Mouse (Mus musculus): ENCODE measurements around the gene Slc5a11. TPM values are rescaled to one million over a fixed set of nuclear protein-coding genes. Genes with fewer than 3 reads are reported as not detected.

Gene Slc5a11
- polyA plus RNA-seq, 1 experiment from 2014 or later, result 3.1 TPM

DNA sequence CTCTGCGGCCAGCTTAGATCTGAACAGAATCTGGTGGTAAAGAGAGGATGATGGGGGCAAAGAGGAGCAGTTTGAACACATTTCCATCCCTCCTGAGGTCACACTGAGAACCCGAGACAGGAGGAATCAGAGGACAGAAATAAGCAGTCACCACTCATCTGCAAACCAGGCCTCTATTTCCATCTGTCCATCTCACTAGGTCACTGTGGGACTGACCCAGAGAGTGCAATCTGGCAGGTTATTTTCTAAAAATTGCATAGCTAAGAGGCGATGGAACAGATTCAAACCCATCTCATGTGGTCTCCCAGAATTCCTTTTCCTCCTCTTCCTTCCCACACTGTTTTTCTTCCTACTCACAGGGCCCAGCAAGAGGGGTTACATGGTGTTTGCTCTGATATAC lies 73.3 kb downstream of the Slc5a11 start:
- peaks cover 3% of the 10 kb centered on the region for H3K36me3 ChIP-seq (ENCODE audit: control insufficient read depth, insufficient read depth, low read length)
- no peak overlapping the region for H3K4me2 ChIP-seq (ENCODE audit: low read depth, low read length)
- H3K27me3 ChIP-seq (ENCODE audit: control insufficient read depth, insufficient read depth, low read length), result no peaks in the 10 kb centered on the region
- ATAC-seq (ENCODE audit: insufficient read depth, low FRiP score), result no peak
- H3K9ac ChIP-seq (ENCODE audit: low read length), result no peak overlapping the region
- H3K4me3 ChIP-seq (replicated peaks; ENCODE audit: low read length), result no peak overlapping the region
- H3K9me3 ChIP-seq (replicated peaks; ENCODE audit: control insufficient read depth, low read length), result no peaks in the 10 kb centered on the region
- no peak overlapping the region for H3K27ac ChIP-seq (ENCODE audit: low read length)
- no peaks in the 10 kb centered on the region for H3K4me1 ChIP-seq (ENCODE audit: control insufficient read depth, insufficient read depth, low read length)
- 89% methylated on average over 3 of the region's 3 CpGs for WGBS

DNA sequence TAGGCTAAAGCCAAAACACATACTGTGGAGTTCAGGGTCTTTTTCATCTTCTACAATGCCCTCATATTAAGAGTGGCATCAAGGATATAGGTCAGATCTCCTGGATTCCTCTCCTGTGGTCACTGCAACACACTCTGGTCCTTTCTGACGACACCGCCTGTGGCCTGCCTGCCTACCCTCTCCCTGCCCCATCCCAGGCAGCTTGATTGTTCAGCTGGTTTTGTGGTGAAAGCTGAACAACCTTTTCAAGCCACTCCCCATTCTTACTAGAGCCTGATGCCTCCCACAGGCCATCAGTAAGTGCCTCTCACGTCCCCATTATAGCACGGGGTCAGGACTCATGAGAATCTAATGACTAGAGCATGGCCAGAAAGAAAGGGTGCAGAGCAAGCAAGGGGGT lies 74.6 kb downstream of the Slc5a11 start:
- Histone ChIP-seq H3K4me3 (replicated peaks; ENCODE audit: low read length) (no peak overlapping the region), H3K4me1 (ENCODE audit: control insufficient read depth, insufficient read depth, low read length) (no peaks in the 10 kb centered on the region), H3K36me3 (ENCODE audit: control insufficient read depth, insufficient read depth, low read length) (peaks cover 4% of the 10 kb centered on the region), H3K9me3 (replicated peaks; ENCODE audit: control insufficient read depth, low read length) (no peaks in the 10 kb centered on the region), H3K27me3 (ENCODE audit: control insufficient read depth, insufficient read depth, low read length) (no peaks in the 10 kb centered on the region), H3K27ac (ENCODE audit: low read length) (no peak overlapping the region), H3K9ac (ENCODE audit: low read length) (no peak overlapping the region), H3K4me2 (ENCODE audit: low read depth, low read length) (no peak overlapping the region)
- no peak for ATAC-seq (ENCODE audit: insufficient read depth, low FRiP score)
- WGBS, result 73% methylated on average over 4 of the region's 4 CpGs

DNA sequence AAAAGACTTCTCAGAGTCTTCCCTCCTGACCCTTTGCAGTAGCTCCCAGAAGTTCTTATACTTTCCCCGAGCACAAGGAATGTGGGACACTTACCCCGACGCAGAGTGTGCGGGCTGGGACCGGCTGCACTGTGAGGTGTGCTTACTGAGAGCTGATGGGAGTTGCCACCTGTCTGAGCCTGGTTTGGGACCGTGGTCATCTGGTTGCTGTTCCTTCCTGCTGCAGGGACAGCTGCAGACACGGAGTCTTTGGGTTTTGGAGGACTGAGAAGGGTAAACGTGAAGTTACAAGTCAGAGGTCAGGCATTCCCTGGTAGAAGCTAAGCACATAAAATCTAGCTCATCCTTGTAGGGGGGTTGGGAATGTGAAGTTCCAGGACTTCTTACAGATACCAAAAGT lies 77.4 kb downstream of the Slc5a11 start:
- H3K4me1 ChIP-seq (ENCODE audit: control insufficient read depth, insufficient read depth, low read length), result no peaks in the 10 kb centered on the region
- H3K9me3 ChIP-seq (replicated peaks; ENCODE audit: control insufficient read depth, low read length), result no peaks in the 10 kb centered on the region
- no peak overlapping the region for H3K9ac ChIP-seq (ENCODE audit: low read length)
- H3K4me2 ChIP-seq (ENCODE audit: low read depth, low read length), result no peak overlapping the region
- no peak overlapping the region for H3K4me3 ChIP-seq (replicated peaks; ENCODE audit: low read length)
- no peak overlapping the region for H3K27ac ChIP-seq (ENCODE audit: low read length)
- ATAC-seq (ENCODE audit: insufficient read depth, low FRiP score), result no peak
- H3K27me3 ChIP-seq (ENCODE audit: control insufficient read depth, insufficient read depth, low read length), result no peaks in the 10 kb centered on the region
- H3K36me3 ChIP-seq (ENCODE audit: control insufficient read depth, insufficient read depth, low read length), result peaks cover 15% of the 10 kb centered on the region; the same call in 1 of the 2 replicates
- 82% methylated on average over 8 of the region's 8 CpGs for WGBS

DNA sequence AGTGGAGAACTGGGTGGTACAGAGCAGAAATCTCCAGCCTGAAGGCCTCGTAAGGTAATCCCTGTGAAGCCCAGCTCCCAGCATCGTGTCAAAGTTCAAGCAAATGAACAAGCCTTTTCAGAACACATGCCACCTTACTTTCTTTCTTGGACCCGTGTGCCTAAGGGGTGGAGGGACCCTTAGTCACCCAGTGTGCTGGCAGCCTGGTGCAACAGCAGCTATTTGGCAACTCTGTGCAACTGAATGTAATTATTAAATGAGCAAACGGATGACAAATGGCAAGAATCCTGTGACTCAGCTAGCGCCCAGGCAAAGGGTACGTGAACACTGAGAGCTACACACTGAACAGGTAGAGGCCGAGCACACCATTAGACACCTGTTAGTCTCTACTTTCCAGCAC lies 79.3 kb downstream of the Slc5a11 start:
- Histone ChIP-seq H3K9me3 (replicated peaks; ENCODE audit: control insufficient read depth, low read length) (no peaks in the 10 kb centered on the region), H3K27ac (ENCODE audit: low read length) (no peak overlapping the region), H3K27me3 (ENCODE audit: control insufficient read depth, insufficient read depth, low read length) (no peaks in the 10 kb centered on the region), H3K4me2 (ENCODE audit: low read depth, low read length) (no peak overlapping the region), H3K4me1 (ENCODE audit: control insufficient read depth, insufficient read depth, low read length) (no peaks in the 10 kb centered on the region), H3K4me3 (replicated peaks; ENCODE audit: low read length) (no peak overlapping the region), H3K36me3 (ENCODE audit: control insufficient read depth, insufficient read depth, low read length) (peaks cover 15% of the 10 kb centered on the region; the same call in 1 of the 2 replicates), H3K9ac (ENCODE audit: low read length) (no peak overlapping the region)
- ATAC-seq (ENCODE audit: insufficient read depth, low FRiP score), result peak; percentile 33; the same call in 1 of the 2 replicates
- 86% methylated on average over 7 of the region's 7 CpGs for WGBS

DNA sequence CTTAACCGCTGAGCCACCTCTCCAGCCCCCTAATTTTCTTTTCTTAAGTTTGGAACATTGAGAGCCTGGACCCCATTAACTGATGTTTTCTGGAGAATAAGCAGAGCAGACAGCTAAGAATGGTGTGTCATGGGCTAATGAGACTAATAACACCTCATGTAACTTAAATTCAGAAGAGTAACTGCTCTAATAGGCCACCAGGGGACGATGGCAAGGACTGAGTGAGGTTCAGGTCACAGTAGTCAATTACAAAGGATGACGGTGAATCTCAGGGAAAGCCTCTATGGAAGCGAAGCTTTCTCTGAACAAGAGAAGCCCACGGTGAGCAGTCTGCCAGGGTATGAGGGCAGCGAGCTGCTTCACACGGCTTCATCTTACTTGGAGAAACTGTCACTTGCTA lies 80.8 kb downstream of the Slc5a11 start:
- Histone ChIP-seq H3K36me3 (ENCODE audit: control insufficient read depth, insufficient read depth, low read length) (peaks cover 19% of the 10 kb centered on the region), H3K27me3 (ENCODE audit: control insufficient read depth, insufficient read depth, low read length) (no peaks in the 10 kb centered on the region), H3K27ac (ENCODE audit: low read length) (no peak overlapping the region), H3K4me3 (replicated peaks; ENCODE audit: low read length) (no peak overlapping the region), H3K9ac (ENCODE audit: low read length) (no peak overlapping the region), H3K4me2 (ENCODE audit: low read depth, low read length) (no peak overlapping the region), H3K4me1 (ENCODE audit: control insufficient read depth, insufficient read depth, low read length) (no peaks in the 10 kb centered on the region), H3K9me3 (replicated peaks; ENCODE audit: control insufficient read depth, low read length) (no peaks in the 10 kb centered on the region)
- no peak for ATAC-seq (ENCODE audit: insufficient read depth, low FRiP score)
- WGBS, result 86% methylated on average over 7 of the region's 7 CpGs

DNA sequence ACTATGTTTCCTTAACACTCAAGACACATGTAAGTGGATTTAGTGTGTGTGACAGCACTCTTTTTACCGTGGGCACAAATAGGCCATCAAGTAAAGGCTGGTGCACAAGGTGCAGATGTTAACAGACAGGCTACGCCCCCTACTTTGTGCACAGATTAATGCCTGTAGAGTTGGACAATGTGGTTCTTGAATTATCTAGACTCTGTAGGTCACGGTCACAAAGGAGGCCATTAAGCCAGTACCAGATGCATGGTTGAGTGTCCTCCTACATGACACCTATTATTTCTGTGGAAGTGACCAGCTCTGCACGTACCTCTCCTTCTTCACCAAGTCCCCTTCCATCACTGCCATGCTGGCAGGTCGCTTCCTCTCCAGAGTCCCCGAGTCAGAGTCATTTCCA lies 81.5 kb downstream of the Slc5a11 start:
- ATAC-seq (ENCODE audit: insufficient read depth, low FRiP score), result no peak
- Histone ChIP-seq H3K9ac (ENCODE audit: low read length) (no peak overlapping the region), H3K27me3 (ENCODE audit: control insufficient read depth, insufficient read depth, low read length) (no peaks in the 10 kb centered on the region), H3K9me3 (replicated peaks; ENCODE audit: control insufficient read depth, low read length) (no peaks in the 10 kb centered on the region), H3K27ac (ENCODE audit: low read length) (no peak overlapping the region), H3K36me3 (ENCODE audit: control insufficient read depth, insufficient read depth, low read length) (peaks cover 18% of the 10 kb centered on the region), H3K4me3 (replicated peaks; ENCODE audit: low read length) (no peak overlapping the region), H3K4me2 (ENCODE audit: low read depth, low read length) (no peak overlapping the region), H3K4me1 (ENCODE audit: control insufficient read depth, insufficient read depth, low read length) (no peaks in the 10 kb centered on the region)
- WGBS, result 90% methylated on average over 6 of the region's 6 CpGs

DNA sequence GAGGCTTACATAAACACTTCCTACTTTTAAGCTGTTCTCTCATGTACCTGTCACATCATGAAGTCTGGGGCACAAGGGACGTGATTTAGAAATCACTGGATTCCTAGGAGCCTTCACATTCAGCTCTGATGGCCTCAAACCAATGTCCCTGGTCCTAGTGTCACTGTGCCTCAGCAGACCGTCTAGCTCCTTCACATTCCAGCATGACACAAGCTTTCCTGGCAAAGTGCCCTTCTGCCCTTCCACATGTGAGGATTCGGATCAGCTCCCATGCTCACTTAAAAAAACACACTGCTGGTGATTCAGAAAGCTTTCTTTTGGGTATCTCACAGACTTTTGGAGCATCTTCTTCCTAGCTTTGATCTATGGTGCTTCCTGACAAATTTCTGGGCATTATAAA lies 83.6 kb downstream of the Slc5a11 start:
- no peak for ATAC-seq (ENCODE audit: insufficient read depth, low FRiP score)
- H3K27ac ChIP-seq (ENCODE audit: low read length), result no peak overlapping the region
- H3K4me1 ChIP-seq (ENCODE audit: control insufficient read depth, insufficient read depth, low read length), result no peaks in the 10 kb centered on the region
- WGBS, result 55% methylated on average over 3 of the region's 3 CpGs
- peaks cover 16% of the 10 kb centered on the region; the same call in 1 of the 2 replicates for H3K36me3 ChIP-seq (ENCODE audit: control insufficient read depth, insufficient read depth, low read length)
- no peaks in the 10 kb centered on the region for H3K27me3 ChIP-seq (ENCODE audit: control insufficient read depth, insufficient read depth, low read length)
- H3K4me3 ChIP-seq (replicated peaks; ENCODE audit: low read length), result no peak overlapping the region
- no peak overlapping the region for H3K4me2 ChIP-seq (ENCODE audit: low read depth, low read length)
- no peaks in the 10 kb centered on the region for H3K9me3 ChIP-seq (replicated peaks; ENCODE audit: control insufficient read depth, low read length)
- H3K9ac ChIP-seq (ENCODE audit: low read length), result no peak overlapping the region

DNA sequence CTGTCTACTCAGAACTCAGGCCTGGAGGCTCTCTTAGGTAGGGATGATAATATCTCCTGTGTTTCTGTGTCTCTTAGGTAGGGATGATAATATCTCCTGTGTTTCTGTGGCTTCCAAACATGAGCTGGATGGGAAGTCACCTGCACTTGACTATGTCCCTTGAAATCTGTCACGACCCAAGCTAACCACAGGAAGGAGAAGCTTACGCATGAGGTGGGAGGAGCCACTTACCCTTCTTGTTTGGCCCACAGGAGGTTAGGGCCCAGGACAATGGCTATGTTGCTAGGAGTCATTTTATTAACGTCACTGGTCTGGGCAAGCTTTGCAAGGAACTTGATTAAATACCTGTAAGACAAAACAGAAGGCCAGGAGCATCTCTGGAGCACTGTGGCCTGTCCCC lies 85.7 kb downstream of the Slc5a11 start:
- no peak for ATAC-seq (ENCODE audit: insufficient read depth, low FRiP score)
- H3K4me2 ChIP-seq (ENCODE audit: low read depth, low read length), result no peak overlapping the region
- 77% methylated on average over 3 of the region's 3 CpGs for WGBS

DNA sequence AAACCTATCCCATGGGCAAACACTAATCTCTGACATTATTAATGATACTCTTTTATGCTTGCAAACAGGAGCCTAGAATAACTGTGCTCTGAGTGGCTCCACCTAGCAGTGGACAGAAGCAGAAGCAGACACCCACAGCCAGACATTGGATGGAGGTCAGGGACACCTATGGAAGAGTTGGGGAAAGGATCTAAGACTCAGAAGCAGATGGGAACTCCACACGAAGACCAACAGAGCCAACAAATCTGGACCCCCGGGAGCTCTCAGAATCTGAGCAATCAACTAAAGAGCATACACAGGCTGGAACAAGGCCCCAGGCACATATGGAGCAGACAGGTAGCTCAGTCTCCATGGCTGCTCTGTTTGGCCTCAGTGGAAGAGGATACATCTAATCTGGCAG lies 90.8 kb downstream of the Slc5a11 start:
- Histone ChIP-seq H3K4me2 (ENCODE audit: low read depth, low read length) (no peak overlapping the region), H3K9me3 (replicated peaks; ENCODE audit: control insufficient read depth, low read length) (no peaks in the 10 kb centered on the region), H3K4me3 (replicated peaks; ENCODE audit: low read length) (no peak overlapping the region), H3K36me3 (ENCODE audit: control insufficient read depth, insufficient read depth, low read length) (no peaks in the 10 kb centered on the region; the same call in 1 of the 2 replicates), H3K27me3 (ENCODE audit: control insufficient read depth, insufficient read depth, low read length) (no peaks in the 10 kb centered on the region), H3K27ac (ENCODE audit: low read length) (no peak overlapping the region), H3K9ac (ENCODE audit: low read length) (no peak overlapping the region), H3K4me1 (ENCODE audit: control insufficient read depth, insufficient read depth, low read length) (no peaks in the 10 kb centered on the region)
- 88% methylated on average over 2 of the region's 2 CpGs for WGBS
- no peak for ATAC-seq (ENCODE audit: insufficient read depth, low FRiP score)

More for the DNA sequence above, 85.7 kb downstream of the Slc5a11 start:
- Histone ChIP-seq H3K27ac (ENCODE audit: low read length) (no peak overlapping the region), H3K9me3 (replicated peaks; ENCODE audit: control insufficient read depth, low read length) (no peaks in the 10 kb centered on the region), H3K4me1 (ENCODE audit: control insufficient read depth, insufficient read depth, low read length) (no peaks in the 10 kb centered on the region), H3K4me3 (replicated peaks; ENCODE audit: low read length) (no peak overlapping the region), H3K27me3 (ENCODE audit: control insufficient read depth, insufficient read depth, low read length) (no peaks in the 10 kb centered on the region), H3K9ac (ENCODE audit: low read length) (no peak overlapping the region), H3K36me3 (ENCODE audit: control insufficient read depth, insufficient read depth, low read length) (peaks cover 8% of the 10 kb centered on the region)

DNA sequence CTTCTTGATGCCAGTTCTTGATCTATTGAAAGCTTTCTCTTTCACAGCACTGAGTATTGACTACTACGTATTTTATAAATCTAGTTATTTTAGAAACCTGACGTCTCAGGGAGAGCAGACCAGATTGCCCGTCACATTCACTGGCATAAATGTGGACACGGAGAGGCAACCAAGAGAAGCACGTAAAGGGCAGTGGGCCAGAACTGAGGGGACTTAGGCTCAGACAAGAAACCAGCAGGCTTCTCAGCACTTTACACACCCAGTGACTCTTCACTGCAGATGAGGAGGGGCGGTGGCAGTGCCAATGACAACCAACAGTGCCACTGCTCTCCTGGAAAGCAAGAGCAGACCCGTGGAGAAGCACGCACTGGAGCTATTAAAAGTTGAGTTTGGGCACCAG lies 92.7 kb downstream of the Slc5a11 start:
- Histone ChIP-seq H3K4me2 (ENCODE audit: low read depth, low read length) (no peak overlapping the region), H3K27me3 (ENCODE audit: control insufficient read depth, insufficient read depth, low read length) (no peaks in the 10 kb centered on the region), H3K4me1 (ENCODE audit: control insufficient read depth, insufficient read depth, low read length) (no peaks in the 10 kb centered on the region), H3K36me3 (ENCODE audit: control insufficient read depth, insufficient read depth, low read length) (peaks cover 6% of the 10 kb centered on the region; the same call in 1 of the 2 replicates), H3K9ac (ENCODE audit: low read length) (no peak overlapping the region), H3K9me3 (replicated peaks; ENCODE audit: control insufficient read depth, low read length) (no peaks in the 10 kb centered on the region), H3K4me3 (replicated peaks; ENCODE audit: low read length) (no peak overlapping the region), H3K27ac (ENCODE audit: low read length) (no peak overlapping the region)
- WGBS, result 94% methylated on average over 8 of the region's 8 CpGs
- ATAC-seq (ENCODE audit: insufficient read depth, low FRiP score), result no peak

Data from stomach, embryonic 16.5 days (tissue).